Mouse (Mus musculus) liver, embryonic 14.5 days (tissue): ENCODE data around the gene Sgcd. TPM values are rescaled to one million over a fixed set of nuclear protein-coding genes. Genes with fewer than 3 reads are reported as not detected.

Experiments used
- ATAC-seq: fragments of 200-750 bp; cut with Nextera tagmentation; 2 replicates; pipeline ENCODE4 v1.8.0; 2017; ENCODE audit warnings: moderate number of reproducible peaks, mild to moderate bottlenecking, moderate library complexity; ENCODE audit not compliant: insufficient read depth
- DNase-seq, 3 experiments: peaks; one replicate each; pipeline ENCODE4 v3.0.0-alpha.2; 2012 to 2013; ENCODE audit warnings: low read depth in 3 of 3, low spot score in 3 of 3
- H3K27ac ChIP-seq: fragments of 300-500 bp; sonication (generic); 2 replicates; pipeline ENCODE4 v1.5.1; 2014; ENCODE audit warnings: moderate library complexity, mild to moderate bottlenecking, control low read depth, inconsistent platforms
- H3K27me3 ChIP-seq: fragments of 300-500 bp; sonication (generic); 2 replicates; pipeline ENCODE4 v1.6.1; 2014; ENCODE audit warnings: mild to moderate bottlenecking, low read length, moderate library complexity; ENCODE audit not compliant: control insufficient read depth, insufficient read depth
- H3K36me3 ChIP-seq: fragments of 300-500 bp; sonication (generic); replicated peaks from 2 replicates; pipeline ENCODE4 v1.6.1; 2014; ENCODE audit warnings: low read depth; ENCODE audit not compliant: control insufficient read depth, insufficient read depth
- H3K4me1 ChIP-seq, 2 experiments: fragments of 200-500 bp in 1 of 2; fragments of 300-500 bp in 1 of 2; sonication (generic) in 1 of 2; replicated peaks; 2 replicates each; pipeline ENCODE4 v1.6.1; 2012 to 2014; ENCODE audit warnings: antibody characterized with exemption in 1 of 2, inconsistent platforms in 1 of 2, low read length in 1 of 2; ENCODE audit not compliant: control insufficient read depth in 2 of 2, insufficient read depth in 2 of 2
- H3K4me2 ChIP-seq: fragments of 300-500 bp; sonication (generic); 2 replicates; pipeline ENCODE4 v1.6.1; 2014; ENCODE audit warnings: low read depth, mild to moderate bottlenecking, control low read depth, moderate library complexity
- H3K4me3 ChIP-seq, 2 experiments: fragments of 200-500 bp in 1 of 2; fragments of 300-500 bp in 1 of 2; sonication (generic) in 1 of 2; 2 replicates each; pipeline ENCODE4 v1.5.1; 2012 to 2014; ENCODE audit warnings: low read depth in 2 of 2, low read length in 2 of 2, mild to moderate bottlenecking in 2 of 2, control low read depth in 1 of 2, inconsistent platforms in 1 of 2, moderate library complexity in 1 of 2; ENCODE audit not compliant: insufficient read depth in 1 of 2
- H3K9ac ChIP-seq: fragments of 300-500 bp; sonication (generic); replicated peaks from 2 replicates; pipeline ENCODE4 v1.6.1; 2014; ENCODE audit warnings: mild to moderate bottlenecking, control low read depth, moderate library complexity
- H3K9me3 ChIP-seq: fragments of 300-500 bp; sonication (generic); 2 replicates; pipeline ENCODE4 v1.6.1; 2016; ENCODE audit warnings: low read length, mixed read lengths; ENCODE audit not compliant: control insufficient read depth
- CTCF ChIP-seq: IDR thresholded peaks from 2 replicates; pipeline ENCODE4 v1.5.1; 2016; ENCODE audit warnings: antibody characterized with exemption, low read depth, control low read depth
- EP300 ChIP-seq: IDR thresholded peaks from 2 replicates; pipeline ENCODE4 v1.6.1; 2016; ENCODE audit warnings: antibody characterized with exemption, low read depth
- WGBS: fragments of 180-500 bp; shearing (Covaris S2); extraction: QIAGEN DNeasy Blood & Tissue Kit; methylation state at CpG from one replicate; pipeline ENCODE4 v1.1.7; 2014; ENCODE audit not compliant: insufficient replicate concordance; 5-methylcytosine and 5-hydroxymethylcytosine counted together
- polyA plus RNA-seq, 2 experiments: library from polyadenylated mRNA; depleted of rRNA in 1 of 2; stranded (reverse) in 1 of 2; unstranded in 1 of 2; fragments of >200 nt; fragmentation: Nextera tagmentation in 1 of 2; extraction: Ambion mirVana in 1 of 2; gene quantifications; 2 replicates each; pipeline versions ENCODE4 v1.2.1 to v1.2.3; 2012 to 2014

The Sgcd gene
- polyA plus RNA-seq, 2 experiments = 0.04 to 0.08 TPM

DNA sequence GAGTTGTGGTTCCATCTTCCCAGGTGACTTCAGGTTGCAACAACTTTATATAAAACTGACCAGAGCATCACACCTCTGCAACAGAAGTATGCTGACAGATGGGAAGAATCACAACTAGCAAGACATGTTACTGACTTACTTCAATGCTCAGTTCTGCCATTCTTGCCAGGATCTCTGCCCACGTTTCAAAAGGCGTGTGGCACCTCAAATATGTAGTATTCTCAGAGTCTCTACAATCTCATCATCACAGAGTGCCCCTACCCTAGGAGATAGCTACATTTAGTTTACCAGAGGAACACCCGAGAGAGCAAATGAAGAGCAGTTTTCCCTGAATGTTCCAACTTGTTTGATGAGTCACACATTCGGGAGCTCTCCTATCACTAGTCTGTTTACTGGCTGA lies 229.8 kb downstream of the Sgcd start:
- Histone ChIP-seq H3K36me3 (no peaks in the 10 kb centered on the region), H3K4me1 (no peaks in the 10 kb centered on the region), H3K9ac (no peak overlapping the region), H3K27me3 (no peaks in the 10 kb centered on the region), H3K4me3 (no peak overlapping the region), H3K9me3 (no peaks in the 10 kb centered on the region), H3K4me2 (no peak overlapping the region), H3K27ac (no peak overlapping the region)
- ATAC-seq (no peak), DNase-seq (no peak)
- WGBS = 55% methylated on average over 4 of the region's 4 CpGs
- TF ChIP-seq EP300 (no peak), CTCF (no peak)

DNA sequence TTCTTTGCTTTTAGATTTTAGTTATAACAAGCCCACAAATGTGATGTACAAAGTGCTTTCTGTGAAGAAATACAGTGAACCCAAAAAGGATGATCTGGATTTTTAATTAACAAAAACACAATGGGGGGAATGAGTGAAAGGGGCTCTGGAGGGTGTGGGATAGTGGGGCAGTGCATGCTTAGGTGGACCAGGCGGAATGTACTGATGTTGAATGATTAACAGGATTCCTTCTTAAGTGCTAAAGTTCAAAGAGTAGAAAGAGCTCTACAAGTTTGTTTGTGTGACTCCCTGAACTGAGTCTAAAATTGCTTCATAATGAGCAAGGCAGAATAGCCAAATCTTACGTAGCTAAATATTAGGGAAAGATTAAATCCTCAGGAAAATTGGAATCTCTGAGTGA lies 246.0 kb downstream of the Sgcd start:
- no peak overlapping the region for H3K27ac ChIP-seq
- H3K4me3 ChIP-seq = no peak overlapping the region
- ATAC-seq (no peak), DNase-seq (no peak)
- no peaks in the 10 kb centered on the region for H3K27me3 ChIP-seq
- no peaks in the 10 kb centered on the region for H3K4me1 ChIP-seq
- H3K4me2 ChIP-seq = no peak overlapping the region
- no peak for TF ChIP-seq CTCF
- TF ChIP-seq EP300 = no peak
- no peak overlapping the region for H3K9ac ChIP-seq
- no peaks in the 10 kb centered on the region for H3K9me3 ChIP-seq
- 38% methylated on average over 2 of the region's 2 CpGs for WGBS
- no peaks in the 10 kb centered on the region for H3K36me3 ChIP-seq

DNA sequence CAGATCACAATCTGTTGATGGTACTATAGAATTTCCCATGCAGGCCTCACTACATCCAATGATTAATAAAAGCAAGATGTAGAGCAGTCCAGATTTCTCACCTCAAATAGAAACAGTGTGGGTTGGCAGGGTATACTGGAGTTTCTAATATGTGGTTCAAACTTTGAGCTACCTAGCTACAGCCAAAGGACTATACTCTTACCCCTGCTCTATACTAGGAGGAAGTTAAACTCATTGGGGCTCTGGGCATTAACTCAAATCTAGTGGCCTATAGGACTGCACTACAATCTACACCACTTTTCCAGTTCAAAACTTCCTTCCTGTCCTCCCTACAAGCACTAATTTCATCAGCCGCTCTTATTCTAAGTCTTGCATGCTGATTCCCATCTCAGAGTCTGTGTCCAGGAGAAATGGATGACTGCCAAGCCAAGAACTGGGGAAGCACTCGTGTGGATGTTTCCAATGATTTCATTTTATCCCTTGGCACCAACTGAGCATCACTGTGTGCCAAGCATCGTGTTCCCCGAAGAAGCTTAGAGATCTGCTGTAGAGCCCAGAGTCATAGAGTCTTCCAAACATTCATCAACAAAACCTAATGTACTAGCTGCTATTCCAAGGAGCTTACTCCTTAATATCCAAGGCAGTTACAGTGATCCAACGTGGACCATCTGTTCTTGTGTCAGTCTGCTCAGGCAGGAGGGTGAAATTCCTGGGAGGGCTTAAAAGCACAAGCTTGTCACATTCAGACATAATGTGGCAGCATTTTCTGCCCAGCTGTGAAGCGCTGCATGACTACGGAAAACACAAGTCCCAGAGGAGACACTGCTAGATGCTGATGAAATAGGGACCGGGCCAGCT lies 283.6 kb downstream of the Sgcd start:
- H3K36me3 ChIP-seq = no peaks in the 10 kb centered on the region
- H3K4me3 ChIP-seq = no peak overlapping the region
- DNase-seq (no peak), ATAC-seq (no peak)
- no peaks in the 10 kb centered on the region for H3K4me1 ChIP-seq
- no peaks in the 10 kb centered on the region for H3K9me3 ChIP-seq
- H3K9ac ChIP-seq = no peak overlapping the region
- no peaks in the 10 kb centered on the region for H3K27me3 ChIP-seq
- TF ChIP-seq CTCF (no peak), EP300 (no peak)
- WGBS = 61% methylated on average over 8 of the region's 8 CpGs
- H3K4me2 ChIP-seq = no peak overlapping the region
- no peak overlapping the region for H3K27ac ChIP-seq

DNA sequence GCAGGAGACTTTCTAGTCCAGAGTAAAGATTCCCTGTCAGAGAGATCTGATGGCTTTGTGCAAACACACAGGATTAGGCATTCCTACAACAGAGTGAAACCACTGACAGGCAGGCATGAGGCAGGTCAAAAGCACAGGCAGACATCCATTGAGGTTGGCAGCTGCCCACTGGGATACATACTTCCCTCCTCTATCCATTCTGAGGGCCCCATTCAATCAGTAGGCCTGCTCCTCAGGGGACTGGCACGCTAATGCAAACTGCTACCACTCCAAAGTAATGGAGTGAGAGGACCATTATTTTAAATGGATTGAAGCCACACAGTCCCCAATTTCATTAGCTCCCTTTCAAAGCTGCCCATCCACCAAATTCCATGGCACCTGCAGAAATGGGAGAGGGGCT lies 293.2 kb downstream of the Sgcd start:
- no peak for TF ChIP-seq CTCF
- TF ChIP-seq EP300 = no peak
- 44% methylated on average over 1 of the region's 1 CpGs for WGBS
- Histone ChIP-seq H3K9me3 (no peaks in the 10 kb centered on the region), H3K4me1 (no peaks in the 10 kb centered on the region), H3K4me3 (no peak overlapping the region), H3K9ac (no peak overlapping the region), H3K36me3 (no peaks in the 10 kb centered on the region), H3K27ac (no peak overlapping the region), H3K27me3 (no peaks in the 10 kb centered on the region), H3K4me2 (no peak overlapping the region)
- ATAC-seq = no peak
- no peak for DNase-seq

DNA sequence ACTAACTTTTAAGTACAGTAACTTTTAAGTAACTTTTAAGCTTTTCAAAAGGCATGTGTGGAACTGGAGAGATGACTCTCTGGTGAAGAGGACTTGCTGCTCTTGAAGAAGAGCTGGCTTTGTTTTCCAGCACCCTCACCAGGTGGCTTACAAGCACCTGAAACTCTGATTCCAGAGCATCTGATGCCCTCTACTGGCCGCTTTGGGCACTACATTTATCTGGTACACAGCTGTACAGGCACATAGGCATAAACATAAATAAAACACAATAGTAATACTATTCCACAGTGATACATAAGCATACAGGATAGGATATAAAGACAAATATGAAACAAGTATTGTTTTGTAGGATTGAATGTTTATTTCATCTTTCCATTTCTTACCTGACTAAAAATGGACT lies 330.6 kb downstream of the Sgcd start:
- Histone ChIP-seq H3K36me3 (no peaks in the 10 kb centered on the region), H3K4me1 (no peaks in the 10 kb centered on the region), H3K27ac (no peak overlapping the region), H3K9me3 (no peaks in the 10 kb centered on the region), H3K4me2 (no peak overlapping the region), H3K27me3 (no peaks in the 10 kb centered on the region), H3K9ac (no peak overlapping the region), H3K4me3 (no peak overlapping the region)
- 0% methylated on average over 1 of the region's 1 CpGs for WGBS
- ATAC-seq = no peak
- TF ChIP-seq CTCF = peak; percentile 71
- TF ChIP-seq EP300 = no peak
- no peak for DNase-seq
